Mouse (Mus musculus): ENCODE results near the gene Atxn3.

GRCm38 (mm10) chr12:101919847-101920246 lies 38.2 kb downstream of the Atxn3 start:
- no peak for TF ChIP-seq CHD2 (IDR thresholded peaks at IDR 0.05; ENCODE audit: low read depth, low read length)
- no peak for TF ChIP-seq MAFK (IDR thresholded peaks at IDR 0.05; ENCODE audit: insufficient read depth, low read depth, low read length)
- TF ChIP-seq HCFC1 (IDR thresholded peaks at IDR 0.05; ENCODE audit: borderline replicate concordance, insufficient read depth, low read length) = no peak
